Mouse (Mus musculus): Measurements from ENCODE around the gene 1700020A23Rik. TPM values are rescaled to one million over a fixed set of nuclear protein-coding genes. Genes with fewer than 3 reads are reported as not detected.
A peak's percentile ranks its signal among the peaks of the same experiment; 100 is the strongest.

The 1700020A23Rik gene
- polyA plus RNA-seq, 1 experiment = not detected

DNA sequence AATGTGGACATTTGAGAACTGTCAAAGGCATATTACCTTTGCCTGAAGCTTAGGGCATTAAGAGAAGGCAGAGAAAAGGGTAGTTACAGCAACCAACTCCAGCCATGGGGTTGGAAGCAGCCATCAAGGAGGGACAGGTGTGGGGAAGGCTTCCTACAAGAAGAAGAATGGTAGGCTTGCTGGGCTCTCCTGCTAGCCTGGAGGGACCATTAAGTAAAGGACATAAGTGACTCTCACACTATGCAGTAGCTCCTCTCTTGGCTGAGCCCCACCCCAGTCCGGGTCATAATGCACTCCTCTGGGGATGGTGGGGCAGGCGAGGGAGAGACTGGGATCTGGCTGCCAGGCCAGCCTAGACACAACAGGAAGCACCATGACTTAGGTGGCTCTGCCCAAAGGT, 1.1 kb downstream of the 1700020A23Rik start, which contains the start of gene Tmem239:
Gene Tmem239 (plus strand): TSS at position 301 of the 400 bp plus-strand sequence.
- Histone ChIP-seq H3K27ac (ENCODE audit: insufficient read depth, low read length) (no peak within 1 kb of the TSS), H3K4me3 (ENCODE audit: low read depth, low read length) (no peak within 1 kb of the TSS), H3K27me3 (ENCODE audit: control insufficient read depth, insufficient read depth, low read length, poor library complexity, severe bottlenecking) (no peaks in the 10 kb centered on the region), H3K9ac (ENCODE audit: low read depth, poor library complexity, severe bottlenecking) (no peak within 1 kb of the TSS), H3K36me3 (ENCODE audit: control insufficient read depth, insufficient read depth, low read length, poor library complexity, severe bottlenecking) (no peaks in the 10 kb centered on the region), H3K4me1 (ENCODE audit: control insufficient read depth, insufficient read depth, low read length) (no peaks in the 10 kb centered on the region), H3K9me3 (replicated peaks; ENCODE audit: control insufficient read depth, insufficient read depth, low read length, poor library complexity, severe bottlenecking) (no peaks in the 10 kb centered on the region)
- TF ChIP-seq CTCF (IDR thresholded peaks at IDR 0.05; ENCODE audit: low read depth, low read length) = no peak
- no peak for TF ChIP-seq EP300 (IDR thresholded peaks at IDR 0.05; ENCODE audit: insufficient read depth, low read depth, low read length)
- no peak for TF ChIP-seq POLR2A (IDR thresholded peaks at IDR 0.05; ENCODE audit: insufficient read depth, low read length)

GRCm38 (mm10) chr2:130408194-130408593, 3.1 kb downstream of the 1700020A23Rik start:
- H3K4me3 ChIP-seq (ENCODE audit: low read depth, low read length) = no peak overlapping the region
- H3K9ac ChIP-seq (ENCODE audit: low read depth, poor library complexity, severe bottlenecking) = no peak overlapping the region
- H3K9me3 ChIP-seq (replicated peaks; ENCODE audit: control insufficient read depth, insufficient read depth, low read length, poor library complexity, severe bottlenecking) = no peaks in the 10 kb centered on the region
- H3K27me3 ChIP-seq (ENCODE audit: control insufficient read depth, insufficient read depth, low read length, poor library complexity, severe bottlenecking) = no peaks in the 10 kb centered on the region
- H3K36me3 ChIP-seq (ENCODE audit: control insufficient read depth, insufficient read depth, low read length, poor library complexity, severe bottlenecking) = no peaks in the 10 kb centered on the region
- H3K27ac ChIP-seq (ENCODE audit: insufficient read depth, low read length) = no peak overlapping the region
- H3K4me1 ChIP-seq (ENCODE audit: control insufficient read depth, insufficient read depth, low read length) = no peaks in the 10 kb centered on the region
- TF ChIP-seq CTCF (IDR thresholded peaks at IDR 0.05; ENCODE audit: low read depth, low read length) (no peak), POLR2A (IDR thresholded peaks at IDR 0.05; ENCODE audit: insufficient read depth, low read length) (no peak)

- Histone ChIP-seq H3K4me1 (ENCODE audit: control insufficient read depth, insufficient read depth, low read length) (no peaks in the 10 kb centered on the region), H3K27ac (ENCODE audit: insufficient read depth, low read length) (no peak overlapping the region), H3K27me3 (ENCODE audit: control insufficient read depth, insufficient read depth, low read length, poor library complexity, severe bottlenecking) (no peaks in the 10 kb centered on the region), H3K4me3 (ENCODE audit: low read depth, low read length) (no peak overlapping the region), H3K9me3 (replicated peaks; ENCODE audit: control insufficient read depth, insufficient read depth, low read length, poor library complexity, severe bottlenecking) (no peaks in the 10 kb centered on the region), H3K9ac (ENCODE audit: low read depth, poor library complexity, severe bottlenecking) (no peak overlapping the region), H3K36me3 (ENCODE audit: control insufficient read depth, insufficient read depth, low read length, poor library complexity, severe bottlenecking) (no peaks in the 10 kb centered on the region)
- TF ChIP-seq CTCF (IDR thresholded peaks at IDR 0.05; ENCODE audit: low read depth, low read length) = peak; percentile 95
- TF ChIP-seq POLR2A (IDR thresholded peaks at IDR 0.05; ENCODE audit: insufficient read depth, low read length) = no peak
- no peak for TF ChIP-seq EP300 (IDR thresholded peaks at IDR 0.05; ENCODE audit: insufficient read depth, low read depth, low read length)
Measured at GRCm38 (mm10) chr2:130411558-130412495, 6.8 kb downstream of the 1700020A23Rik start.

DNA sequence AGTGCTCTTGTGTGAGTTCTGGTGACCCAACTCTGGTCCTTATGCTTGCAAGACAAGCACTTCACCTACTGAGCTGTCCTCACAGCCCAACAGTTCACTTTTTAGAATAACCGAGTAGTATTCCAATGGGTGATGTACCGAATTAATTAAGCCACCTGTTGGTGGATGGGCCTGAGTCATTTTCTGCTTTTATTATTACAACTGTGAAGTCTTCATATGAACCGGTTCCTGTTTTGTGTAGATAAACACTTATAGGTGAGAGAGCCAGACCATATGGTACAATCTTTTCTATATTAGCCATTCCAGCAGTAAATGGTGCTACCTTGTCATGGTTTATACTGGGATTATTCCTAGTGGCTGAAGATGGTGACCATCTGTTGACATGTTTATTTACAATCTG, 7.7 kb downstream of the 1700020A23Rik start:
- Histone ChIP-seq H3K9me3 (replicated peaks; ENCODE audit: control insufficient read depth, insufficient read depth, low read length, poor library complexity, severe bottlenecking) (no peaks in the 10 kb centered on the region), H3K9ac (ENCODE audit: low read depth, poor library complexity, severe bottlenecking) (no peak overlapping the region), H3K36me3 (ENCODE audit: control insufficient read depth, insufficient read depth, low read length, poor library complexity, severe bottlenecking) (no peaks in the 10 kb centered on the region), H3K4me3 (ENCODE audit: low read depth, low read length) (no peak overlapping the region), H3K27ac (ENCODE audit: insufficient read depth, low read length) (no peak overlapping the region), H3K27me3 (ENCODE audit: control insufficient read depth, insufficient read depth, low read length, poor library complexity, severe bottlenecking) (no peaks in the 10 kb centered on the region), H3K4me1 (ENCODE audit: control insufficient read depth, insufficient read depth, low read length) (no peaks in the 10 kb centered on the region)
- no peak for TF ChIP-seq POLR2A (IDR thresholded peaks at IDR 0.05; ENCODE audit: insufficient read depth, low read length)
- TF ChIP-seq CTCF (IDR thresholded peaks at IDR 0.05; ENCODE audit: low read depth, low read length) = no peak
- TF ChIP-seq EP300 (IDR thresholded peaks at IDR 0.05; ENCODE audit: insufficient read depth, low read depth, low read length) = no peak

- TF ChIP-seq CTCF (IDR thresholded peaks at IDR 0.05; ENCODE audit: low read depth, low read length) = no peak
- no peak for TF ChIP-seq EP300 (IDR thresholded peaks at IDR 0.05; ENCODE audit: insufficient read depth, low read depth, low read length)
- no peak for TF ChIP-seq POLR2A (IDR thresholded peaks at IDR 0.05; ENCODE audit: insufficient read depth, low read length)
- H3K36me3 ChIP-seq (ENCODE audit: control insufficient read depth, insufficient read depth, low read length, poor library complexity, severe bottlenecking) = no peaks in the 10 kb centered on the region
- no peaks in the 10 kb centered on the region for H3K27me3 ChIP-seq (ENCODE audit: control insufficient read depth, insufficient read depth, low read length, poor library complexity, severe bottlenecking)
- no peak overlapping the region for H3K27ac ChIP-seq (ENCODE audit: insufficient read depth, low read length)
- no peak overlapping the region for H3K4me3 ChIP-seq (ENCODE audit: low read depth, low read length)
- no peaks in the 10 kb centered on the region for H3K9me3 ChIP-seq (replicated peaks; ENCODE audit: control insufficient read depth, insufficient read depth, low read length, poor library complexity, severe bottlenecking)
- H3K4me1 ChIP-seq (ENCODE audit: control insufficient read depth, insufficient read depth, low read length) = no peaks in the 10 kb centered on the region
- H3K9ac ChIP-seq (ENCODE audit: low read depth, poor library complexity, severe bottlenecking) = no peak overlapping the region
Measured at GRCm38 (mm10) chr2:130414094-130414856, 9.2 kb downstream of the 1700020A23Rik start.
